Mouse (Mus musculus): ENCODE results near the gene Frat1.

The Frat1 gene

GRCm38 (mm10) chr19:41816915-41817314 lies 12.9 kb upstream of the Frat1 start:
- DNase-seq (ENCODE audit: low spot score): peak; percentile 36

GRCm38 (mm10) chr19:41817325-41817724 lies 12.4 kb upstream of the Frat1 start:
- peak; percentile 54 for DNase-seq (ENCODE audit: low spot score)

DNA sequence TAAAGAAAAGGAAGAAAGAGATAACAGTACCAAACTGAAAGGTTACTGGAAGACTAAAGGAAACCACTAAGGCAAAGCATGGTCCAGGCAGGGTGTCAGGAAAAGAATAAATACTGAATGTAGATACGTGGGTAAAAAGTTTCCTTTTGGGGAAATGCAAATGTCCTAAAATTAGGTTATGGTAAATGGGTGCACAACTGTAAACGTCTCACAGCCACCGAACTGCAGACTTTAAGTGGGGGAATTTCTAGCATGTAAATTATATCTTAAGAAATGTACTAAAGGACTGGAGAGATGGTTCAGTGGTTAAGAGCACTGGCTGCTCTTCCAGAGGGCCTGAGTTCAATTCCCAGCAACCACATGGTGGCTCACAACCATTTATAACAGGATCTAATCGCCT lies 11.0 kb upstream of the Frat1 start:
- DNase-seq (ENCODE audit: low spot score): no peak

DNA sequence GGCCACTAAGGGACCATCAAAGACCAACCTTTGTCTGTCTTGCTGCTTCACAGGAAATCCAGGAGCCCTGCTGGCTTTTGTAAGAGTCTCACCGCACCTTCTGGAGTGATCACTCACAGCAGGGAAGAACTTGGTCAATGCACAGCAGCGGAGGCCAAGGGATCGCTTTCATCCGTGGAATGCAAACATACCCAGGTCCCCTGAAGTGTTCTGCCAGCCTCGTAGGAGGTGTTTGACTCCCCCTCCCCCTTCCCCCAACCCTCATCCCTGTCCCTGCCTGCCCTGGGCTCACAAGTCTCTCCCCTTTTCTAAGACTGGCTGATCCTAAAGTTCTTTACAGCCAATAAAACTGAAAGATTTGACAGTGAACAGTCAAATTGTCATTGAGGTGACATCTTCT lies 8.3 kb upstream of the Frat1 start:
- no peak for DNase-seq (ENCODE audit: low spot score)

DNA sequence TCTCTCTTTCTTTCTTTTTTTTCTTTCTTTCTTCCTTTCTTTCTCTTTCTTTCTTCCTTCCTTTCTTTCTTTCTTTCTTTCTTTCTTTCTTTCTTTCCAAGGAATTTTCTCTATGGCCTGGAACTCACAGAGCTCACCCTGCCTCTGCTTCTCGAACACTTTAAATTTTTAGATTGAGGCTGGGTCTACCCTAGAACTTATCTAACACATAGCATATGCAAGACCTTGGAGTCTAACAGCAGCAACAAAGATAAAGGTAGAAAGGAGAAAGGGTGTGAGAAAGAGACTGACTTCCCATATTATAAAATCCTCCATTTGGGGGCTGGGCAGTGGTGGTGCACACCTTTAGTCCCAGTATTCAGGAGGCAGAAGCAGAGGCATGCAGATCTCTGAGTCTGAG lies 7.2 kb upstream of the Frat1 start:
- DNase-seq (ENCODE audit: low spot score): no peak

DNA sequence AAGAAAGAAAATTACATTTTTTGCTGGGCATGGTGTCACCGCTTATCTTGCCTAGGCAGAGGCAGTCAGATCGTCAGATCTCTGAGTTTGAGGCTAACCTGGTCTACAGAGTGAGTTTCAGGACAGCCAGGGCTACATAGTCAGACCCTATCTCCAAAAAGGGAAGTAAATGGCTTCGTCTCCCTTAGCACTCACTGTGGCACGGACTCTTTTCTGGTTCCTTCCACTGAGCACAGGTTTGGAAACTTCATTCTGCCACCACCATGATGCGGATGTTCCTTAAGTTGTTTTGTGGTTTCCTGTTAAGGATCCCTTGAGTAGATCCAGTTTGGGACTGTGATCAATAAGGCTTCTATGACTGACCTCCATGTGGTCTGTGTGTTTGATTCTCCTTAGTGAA lies 4.8 kb upstream of the Frat1 start:
- no peak for DNase-seq (ENCODE audit: low spot score)

DNA sequence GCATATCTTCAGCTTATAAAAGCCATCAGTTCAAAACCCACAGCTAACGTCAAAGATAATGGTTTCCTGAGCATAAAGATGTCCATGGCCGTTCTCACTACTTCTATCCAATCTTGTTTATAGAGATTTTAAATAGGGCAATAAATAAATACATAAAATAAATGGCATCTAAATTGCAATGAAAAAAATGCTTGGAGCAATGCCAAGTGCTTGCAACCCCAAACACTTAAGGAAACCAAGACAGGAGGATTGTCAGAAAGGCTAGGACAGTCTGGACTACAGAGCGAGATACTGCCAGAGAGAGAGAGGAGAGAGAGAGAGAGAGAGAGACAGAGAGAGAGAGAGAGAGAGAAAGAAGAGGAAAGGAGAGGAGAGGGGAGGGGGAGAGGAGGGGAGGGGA lies 3.2 kb upstream of the Frat1 start:
- no peak for DNase-seq (ENCODE audit: low spot score)

DNA sequence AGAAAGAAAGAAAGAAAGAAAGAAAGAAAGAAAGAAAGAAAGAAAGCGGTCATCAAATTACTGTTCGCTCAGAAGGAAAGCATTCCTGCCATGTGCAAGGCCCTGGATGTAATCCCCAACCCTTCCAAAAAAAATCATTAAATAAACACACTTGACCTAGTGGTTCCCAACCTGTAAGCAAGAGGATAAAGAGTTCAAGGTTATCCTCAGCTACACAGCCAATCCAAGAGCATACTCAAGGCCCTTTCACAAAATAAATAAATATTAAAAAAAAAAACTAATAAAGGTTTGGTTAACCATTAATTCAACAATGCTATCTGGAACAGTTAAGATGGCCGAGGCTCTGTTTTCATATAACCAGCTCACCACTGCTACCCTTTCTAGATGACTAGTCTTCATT lies 829 bp upstream of the Frat1 start:
- no peak for DNase-seq (ENCODE audit: low spot score)

DNA sequence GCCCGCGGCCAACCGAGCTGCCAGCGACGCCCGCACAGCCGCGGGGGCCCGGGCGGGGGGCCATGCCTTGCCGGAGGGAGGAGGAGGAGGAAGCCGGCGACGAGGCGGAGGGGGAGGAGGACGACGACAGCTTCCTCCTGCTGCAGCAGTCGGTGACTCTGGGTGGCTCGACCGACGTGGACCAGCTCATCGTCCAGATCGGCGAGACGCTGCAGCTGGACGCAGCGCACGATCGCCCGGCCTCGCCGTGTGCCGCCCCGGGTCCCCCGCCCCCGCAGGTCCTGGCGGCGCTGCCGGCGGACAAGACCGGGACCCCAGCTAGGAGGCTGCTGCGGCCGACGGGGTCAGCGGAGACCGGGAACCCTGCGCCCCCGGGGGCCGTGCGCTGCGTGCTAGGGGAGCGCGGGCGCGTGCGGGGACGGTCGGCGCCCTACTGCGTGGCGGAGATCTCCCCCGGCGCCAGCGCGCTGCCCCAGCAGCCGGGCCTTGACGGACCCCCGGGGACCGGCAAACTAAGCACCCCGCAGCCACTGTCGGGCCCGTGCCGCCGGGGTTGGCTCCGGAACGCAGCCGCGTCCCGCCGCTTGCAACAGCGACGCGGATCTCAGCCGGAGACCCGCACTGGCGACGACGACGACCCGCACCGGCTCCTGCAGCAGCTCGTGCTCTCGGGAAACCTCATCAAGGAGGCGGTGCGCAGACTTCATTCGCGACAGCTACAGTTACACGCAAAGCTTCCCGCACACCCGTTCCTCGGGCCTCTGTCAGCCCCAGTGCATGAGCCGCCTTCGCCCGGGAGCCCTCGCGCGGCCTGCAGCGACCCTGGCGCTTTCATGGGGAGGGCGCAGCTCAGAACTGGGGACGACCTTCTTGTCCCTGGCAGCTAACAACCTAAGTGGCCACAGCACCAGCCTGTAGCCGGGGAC lies 599 bp downstream of the Frat1 start:
- peak; percentile 52 for DNase-seq (ENCODE audit: low spot score)

DNA sequence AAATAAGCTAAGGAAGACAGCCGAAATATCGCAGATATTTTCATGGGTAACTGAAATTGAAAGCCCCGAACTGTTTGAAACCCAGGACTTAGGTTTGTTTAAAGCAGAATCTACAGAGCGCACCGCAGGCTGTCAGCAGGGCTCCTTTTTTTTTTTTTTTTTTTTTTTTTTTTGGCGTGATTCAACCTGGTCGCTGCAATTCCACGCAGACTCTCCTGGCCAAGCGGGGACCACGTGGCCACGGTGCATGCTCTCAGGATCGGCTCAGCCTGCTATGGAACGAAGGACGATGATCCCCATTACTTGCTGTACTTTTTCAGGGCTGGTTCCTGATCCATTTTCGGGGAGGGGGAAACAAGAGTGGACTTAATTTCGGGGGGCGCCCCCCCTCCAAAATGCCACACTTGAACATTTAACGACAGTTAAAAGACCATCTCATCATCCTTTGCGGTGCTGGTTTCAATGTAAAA lies 1.4 kb downstream of the Frat1 start:
- DNase-seq (ENCODE audit: low spot score): peak; percentile 74

DNA sequence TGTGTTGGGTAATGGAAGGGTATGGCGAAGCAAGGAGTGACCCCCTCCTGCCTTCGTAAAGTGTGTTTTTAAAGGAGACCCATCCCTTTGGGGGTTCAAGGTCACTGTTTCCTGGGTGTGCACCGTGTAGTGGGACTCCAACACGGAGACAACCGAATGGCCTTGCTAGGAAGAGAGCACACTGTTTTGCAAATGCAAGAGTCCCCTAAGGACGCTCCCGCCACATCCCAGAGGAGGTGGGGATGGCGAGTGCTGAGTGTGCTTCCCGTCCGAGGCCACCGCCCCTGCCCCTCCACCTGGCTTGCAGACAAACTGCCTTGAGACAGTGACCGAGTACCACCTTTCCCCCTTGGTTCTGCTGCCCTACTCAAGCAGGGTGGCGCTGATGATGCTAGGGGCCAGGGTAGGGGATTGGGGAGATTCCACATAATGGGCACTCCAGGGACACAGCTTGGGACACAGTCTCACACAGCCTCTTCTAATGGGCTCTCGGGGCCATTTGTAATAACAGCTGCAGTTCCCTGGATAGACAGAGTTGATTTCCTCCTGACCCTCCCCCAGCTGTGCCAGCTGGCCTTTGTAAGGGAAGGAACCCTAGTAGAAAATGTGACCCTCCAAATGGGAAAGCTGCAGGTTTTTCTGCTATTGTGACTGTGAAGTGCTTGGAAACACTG lies 2.1 kb downstream of the Frat1 start:
- DNase-seq (ENCODE audit: low spot score): no peak

DNA sequence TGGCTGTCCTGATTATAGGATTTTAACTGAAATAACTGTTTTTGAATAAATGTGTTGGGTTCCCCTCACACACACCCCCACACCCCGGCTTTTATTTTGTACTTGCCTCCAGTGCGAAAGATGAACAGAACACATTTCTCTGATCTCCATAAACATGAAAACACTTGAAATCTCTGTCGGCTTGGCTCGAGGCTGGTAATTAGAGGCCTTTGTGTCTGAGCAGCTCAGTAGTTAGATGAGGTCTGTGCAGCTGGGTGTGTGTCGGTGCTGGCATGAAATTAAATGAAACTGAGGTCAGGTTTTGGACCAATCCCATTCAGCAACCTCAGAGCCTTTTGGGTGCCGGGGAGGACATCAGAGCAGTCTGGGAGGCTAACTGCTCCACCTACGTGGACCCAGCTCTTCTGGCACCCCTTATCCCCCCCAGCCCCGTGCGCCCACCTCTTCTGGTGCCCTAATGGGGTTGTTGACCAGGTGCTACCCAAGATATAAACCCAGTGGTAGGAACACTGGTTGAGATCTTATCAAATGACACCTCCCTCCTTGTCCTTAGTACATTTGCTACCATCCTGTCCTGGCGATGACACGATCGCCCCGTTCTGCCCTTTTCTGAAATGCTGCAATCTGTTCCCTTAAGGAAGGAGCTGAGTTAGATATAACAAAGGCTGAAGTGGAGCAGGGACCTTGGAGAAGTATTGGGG lies 2.9 kb downstream of the Frat1 start:
- no peak for DNase-seq (ENCODE audit: low spot score)

GRCm38 (mm10) chr19:41835407-41835806 lies 5.6 kb downstream of the Frat1 start:
- no peak for DNase-seq (ENCODE audit: low spot score)

DNA sequence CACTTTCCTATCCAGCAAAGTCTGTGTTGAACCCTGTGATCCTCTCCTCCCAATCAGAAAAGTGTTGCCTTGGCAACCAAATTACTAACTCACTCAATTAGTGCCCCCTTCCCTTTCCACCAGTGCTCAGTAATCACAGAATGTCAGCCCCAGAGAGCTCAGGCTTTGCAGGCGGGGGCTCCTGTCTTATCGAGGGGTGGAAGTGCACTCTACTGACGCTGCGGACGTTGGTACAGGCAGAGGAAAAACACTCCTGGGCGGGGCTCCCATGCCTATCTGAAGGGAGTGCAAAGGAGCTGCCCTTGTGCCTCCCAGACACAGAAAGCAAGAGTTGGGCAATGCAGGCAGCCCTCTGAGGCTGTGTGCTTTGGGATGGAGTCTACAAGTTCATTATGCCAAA lies 6.0 kb downstream of the Frat1 start:
- DNase-seq (ENCODE audit: low spot score): peak; percentile 51

DNA sequence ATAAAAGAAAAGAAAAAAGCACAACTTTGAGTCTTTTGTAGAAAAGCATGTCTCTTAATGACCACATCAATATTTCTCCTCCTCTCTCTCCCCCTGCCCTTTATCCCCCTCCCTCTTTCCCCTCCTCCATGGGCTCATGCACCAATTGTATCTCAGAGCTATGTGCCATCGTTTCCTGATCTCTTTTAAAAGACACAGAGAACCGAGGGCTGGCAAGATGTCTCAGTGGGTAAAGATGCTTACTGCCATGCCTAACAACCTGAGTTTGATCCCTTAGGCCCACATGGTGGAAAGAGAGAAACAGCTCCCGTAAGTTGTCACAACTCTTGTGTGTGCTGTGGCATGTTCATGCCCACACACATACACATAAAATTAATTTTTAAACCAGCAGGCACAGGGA lies 6.9 kb downstream of the Frat1 start:
- DNase-seq (ENCODE audit: low spot score): no peak

GRCm38 (mm10) chr19:41837194-41837916 lies 7.6 kb downstream of the Frat1 start:
- DNase-seq (ENCODE audit: low spot score): no peak

- no peak for DNase-seq (ENCODE audit: low spot score)
These were observed 8.1 kb downstream of the Frat1 start for GRCm38 (mm10) chr19:41837917-41838261.

DNA sequence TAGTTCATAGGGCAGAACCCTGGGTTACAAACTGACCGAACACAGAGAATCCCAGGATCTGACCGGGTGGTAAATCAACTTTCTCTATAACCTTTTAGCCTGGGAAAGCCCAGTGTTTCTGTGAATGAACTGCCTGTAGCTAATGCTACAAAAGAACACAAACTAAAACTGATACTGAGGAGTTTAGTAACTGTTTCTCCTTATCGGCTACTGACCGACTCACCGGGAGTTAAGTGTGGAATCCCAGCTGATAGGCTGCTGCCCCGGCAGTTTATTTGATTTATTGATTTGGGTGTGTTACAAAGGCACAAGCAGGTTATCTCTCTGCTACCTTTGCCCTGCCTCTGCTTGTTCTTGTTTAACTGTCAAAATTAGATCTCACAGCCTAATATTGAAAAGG lies 9.0 kb downstream of the Frat1 start:
- DNase-seq (ENCODE audit: low spot score): no peak

DNA sequence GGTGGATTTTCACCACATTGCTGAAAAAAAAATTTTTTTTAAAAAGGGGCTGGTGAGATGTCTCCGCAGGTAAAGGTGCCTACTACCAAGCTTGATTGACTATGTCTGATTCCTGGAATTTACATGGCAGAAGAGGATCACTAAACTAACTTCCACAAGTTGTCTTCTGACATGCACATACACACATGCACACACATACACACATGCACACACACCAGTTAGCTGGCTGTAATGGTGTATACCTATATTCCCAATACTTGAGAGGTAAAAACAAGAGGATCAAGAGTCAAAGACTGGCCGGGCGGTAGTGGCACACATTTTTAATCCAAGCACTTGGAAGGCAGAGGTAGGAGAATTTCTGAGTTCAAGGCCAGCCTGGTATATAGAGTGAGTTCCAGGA lies 9.9 kb downstream of the Frat1 start:
- DNase-seq (ENCODE audit: low spot score): no peak

DNA sequence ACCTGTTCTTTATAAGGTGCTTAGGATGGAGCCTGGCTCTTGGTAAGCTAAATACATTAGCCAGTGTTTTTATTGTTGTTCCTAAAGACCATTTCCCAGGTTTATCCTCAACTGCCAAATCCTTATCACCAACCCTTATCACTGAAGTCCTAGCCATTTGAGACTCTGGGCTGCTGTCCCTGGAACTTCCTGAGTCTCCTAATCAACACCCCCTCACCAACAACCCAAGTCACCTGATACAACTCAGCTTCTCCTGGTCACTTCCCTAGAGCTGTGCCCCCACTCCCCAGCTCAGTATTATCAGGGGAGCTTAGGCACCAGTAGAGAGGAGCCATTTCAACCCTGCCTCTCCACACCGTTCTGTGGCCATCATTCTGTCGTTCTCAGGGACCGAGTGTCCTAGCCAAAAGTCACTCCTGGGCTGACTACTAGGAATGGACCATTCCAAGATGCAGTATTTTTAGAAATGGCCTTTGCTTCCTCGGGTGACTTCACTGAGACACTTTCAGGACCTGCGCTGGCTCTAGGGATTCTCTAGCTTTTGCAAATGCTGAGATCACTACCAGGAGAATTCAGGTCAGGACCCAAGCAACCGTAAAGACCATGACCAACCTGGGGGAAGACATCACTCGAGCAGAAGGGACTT lies 11.5 kb downstream of the Frat1 start:
- DNase-seq (ENCODE audit: low spot score): no peak

- DNase-seq (ENCODE audit: low spot score): no peak
These were observed 12.4 kb downstream of the Frat1 start for GRCm38 (mm10) chr19:41842196-41842595.

- DNase-seq (ENCODE audit: low spot score): no peak
These were observed 12.9 kb downstream of the Frat1 start for GRCm38 (mm10) chr19:41842706-41843105.

Measured in MN1 (cell line).